Mouse (Mus musculus) ES-CJ7 (cell line): ENCODE measurements around the gene Gm15107.
"Not testable (repeated sequence)": the region's sequence is repeated elsewhere in the genome, so short reads cannot be mapped to it uniquely, and the experiment has no call there.

ENCODE experiments used
- DNase-seq: peaks from one replicate; pipeline ENCODE4 v3.0.0; 2011; ENCODE audit warnings: low read depth, low spot score

Gm15107 gene

DNA sequence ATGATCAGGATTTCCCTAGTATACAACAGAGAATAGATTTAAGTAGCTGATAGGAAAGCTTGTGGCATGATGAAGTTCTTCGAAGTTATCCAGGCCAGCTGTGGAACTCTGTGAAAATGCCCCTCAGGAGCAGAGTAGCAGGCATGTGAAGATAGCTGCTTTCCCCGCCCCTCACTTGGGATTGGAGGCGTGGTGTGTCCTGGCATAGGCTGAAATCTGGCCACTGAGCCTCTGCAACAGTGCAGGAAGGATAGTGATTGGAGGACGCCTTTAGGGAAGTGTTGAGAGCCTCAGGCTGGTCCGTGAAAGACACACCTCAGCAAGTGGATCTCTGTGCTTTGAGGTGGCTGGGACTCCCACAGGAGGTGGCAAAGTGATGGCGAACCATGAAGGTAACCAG, at the start of gene Gm15107:
TSS of gene Gm15107 (plus strand) at position 301 of the 400 bp plus-strand sequence.
- not testable (repeated sequence) for DNase-seq
